Mouse (Mus musculus) liver, adult 2 months (tissue): Measurements from ENCODE around the gene Ulk3. TPM values are rescaled to one million over a fixed set of nuclear protein-coding genes. Genes with fewer than 3 reads are reported as not detected.

Experiments used
- DNase-seq: peaks from one replicate; pipeline ENCODE4 v3.0.0-alpha.2; 2011; ENCODE audit warnings: low read depth, low spot score; ENCODE audit errors: extremely low read depth
- H3K27ac ChIP-seq: fragments of 200-500 bp; replicated peaks from 2 replicates; pipeline ENCODE4 v1.5.1; 2012; ENCODE audit warnings: low read depth, mild to moderate bottlenecking, control low read depth, inconsistent platforms, low read length; ENCODE audit not compliant: insufficient read depth
- H3K27me3 ChIP-seq: fragments of 200-500 bp; 2 replicates; pipeline ENCODE4 v1.6.1; 2012; ENCODE audit warnings: mild to moderate bottlenecking, moderate library complexity, low read length, inconsistent platforms; ENCODE audit not compliant: control insufficient read depth, insufficient read depth
- H3K36me3 ChIP-seq: fragments of 200-500 bp; 2 replicates; pipeline ENCODE4 v1.6.1; 2012; ENCODE audit warnings: low read length, inconsistent platforms; ENCODE audit not compliant: control insufficient read depth, insufficient read depth
- H3K4me1 ChIP-seq: fragments of 200-500 bp; 2 replicates; pipeline ENCODE4 v1.6.1; 2011; ENCODE audit warnings: low read length; ENCODE audit not compliant: control insufficient read depth, insufficient read depth
- H3K4me3 ChIP-seq: fragments of 200-500 bp; 2 replicates; pipeline ENCODE4 v1.5.1; 2011; ENCODE audit warnings: low read depth, mild to moderate bottlenecking, control low read depth, low read length, moderate library complexity; ENCODE audit not compliant: insufficient read depth
- H3K79me2 ChIP-seq: fragments of 200-500 bp; 2 replicates; pipeline ENCODE4 v1.6.1; 2012; ENCODE audit warnings: inconsistent platforms, mild to moderate bottlenecking, low read length, moderate library complexity; ENCODE audit not compliant: control insufficient read depth, insufficient read depth
- H3K9ac ChIP-seq: fragments of 200-500 bp; 2 replicates; pipeline ENCODE4 v1.6.1; 2012; ENCODE audit warnings: low read depth, mild to moderate bottlenecking, control low read depth, inconsistent platforms, low read length
- CTCF ChIP-seq: fragments of 200-500 bp; IDR thresholded peaks from 2 replicates; pipeline ENCODE4 v1.5.1; 2011; ENCODE audit warnings: low read depth, low read length, control low read depth
- POLR2A ChIP-seq: fragments of 200-500 bp; IDR thresholded peaks from 2 replicates; pipeline ENCODE4 v1.6.1; 2011; ENCODE audit warnings: low read length, control low read depth; ENCODE audit not compliant: insufficient read depth; ENCODE audit errors: extremely low read depth
- WGBS: fragments of 180-500 bp; shearing (Covaris S2); methylation state at CpG from one replicate; pipeline ENCODE4 v1.1.7; 2018; 5-methylcytosine and 5-hydroxymethylcytosine counted together
- polyA plus RNA-seq: library from polyadenylated mRNA; depleted of rRNA; stranded (reverse); fragments of >200 nt; gene quantifications from 2 replicates; pipeline ENCODE4 v1.2.3, GENCODE M21; 2012
- total RNA-seq: library from RNA; depleted of rRNA; stranded (reverse); fragments of >200 nt; gene quantifications from 2 replicates; pipeline ENCODE4 v1.2.3, GENCODE M21; 2014

Ulk3 gene
- total and polyA plus RNA-seq, 2 experiments, result 4.5 to 16.8 TPM

GRCm38 (mm10) chr9:57620674-57621073, 31.4 kb downstream of the Ulk3 start, which contains the start of gene Lman1l:
Gene Lman1l, minus strand, starts transcription at chr9:57620774.
- Histone ChIP-seq H3K4me1 (peaks cover 5% of the 10 kb centered on the region), H3K4me3 (no peak within 1 kb of the TSS), H3K36me3 (no peaks in the 10 kb centered on the region; the same call in 1 of the 2 replicates), H3K9ac (no peak within 1 kb of the TSS), H3K27ac (no peak within 1 kb of the TSS), H3K27me3 (no peaks in the 10 kb centered on the region), H3K79me2 (no peaks in the 10 kb centered on the region)
- DNase-seq, result no peak
- 93% methylated on average over 5 of the region's 5 CpGs for WGBS
- TF ChIP-seq POLR2A (no peak), CTCF (no peak)

GRCm38 (mm10) chr9:57624295-57624694, 35.0 kb downstream of the Ulk3 start:
- Histone ChIP-seq H3K9ac (no peak overlapping the region), H3K27ac (peak overlapping the region; percentile 23; the same call in 1 of the 2 replicates), H3K36me3 (peaks cover 15% of the 10 kb centered on the region; the same call in 1 of the 2 replicates), H3K4me1 (peaks cover 5% of the 10 kb centered on the region), H3K4me3 (no peak overlapping the region), H3K27me3 (no peaks in the 10 kb centered on the region), H3K79me2 (no peaks in the 10 kb centered on the region)
- 15% methylated on average over 7 of the region's 7 CpGs for WGBS
- no peak for TF ChIP-seq POLR2A
- TF ChIP-seq CTCF, result no peak
- peak; percentile 74 for DNase-seq

GRCm38 (mm10) chr9:57625674-57626500, 36.6 kb downstream of the Ulk3 start:
- Histone ChIP-seq H3K4me1 (peaks cover 5% of the 10 kb centered on the region), H3K79me2 (no peaks in the 10 kb centered on the region), H3K27me3 (no peaks in the 10 kb centered on the region), H3K4me3 (no peak overlapping the region), H3K36me3 (peaks cover 15% of the 10 kb centered on the region; the same call in 1 of the 2 replicates), H3K27ac (no peak overlapping the region), H3K9ac (no peak overlapping the region)
- TF ChIP-seq POLR2A (no peak), CTCF (no peak)
- DNase-seq, result no peak
- 87% methylated on average over 15 of the region's 15 CpGs for WGBS

GRCm38 (mm10) chr9:57627191-57627590, 37.9 kb downstream of the Ulk3 start:
- Histone ChIP-seq H3K4me3 (no peak overlapping the region), H3K36me3 (peaks cover 15% of the 10 kb centered on the region; the same call in 1 of the 2 replicates), H3K4me1 (peaks cover 5% of the 10 kb centered on the region), H3K79me2 (no peaks in the 10 kb centered on the region), H3K27me3 (no peaks in the 10 kb centered on the region), H3K9ac (no peak overlapping the region), H3K27ac (no peak overlapping the region)
- TF ChIP-seq POLR2A (no peak), CTCF (no peak)
- no peak for DNase-seq
- WGBS, result 90% methylated on average over 17 of the region's 17 CpGs

- WGBS, result 91% methylated on average over 11 of the region's 11 CpGs
- H3K36me3 ChIP-seq, result peaks cover 15% of the 10 kb centered on the region; the same call in 1 of the 2 replicates
- TF ChIP-seq POLR2A (no peak), CTCF (no peak)
These were observed 38.6 kb downstream of the Ulk3 start for GRCm38 (mm10) chr9:57627892-57628291.

GRCm38 (mm10) chr9:57628717-57629116, 39.5 kb downstream of the Ulk3 start:
- DNase-seq, result no peak
- Histone ChIP-seq H3K27ac (no peak overlapping the region), H3K9ac (no peak overlapping the region), H3K4me3 (no peak overlapping the region), H3K27me3 (no peaks in the 10 kb centered on the region), H3K36me3 (peaks cover 15% of the 10 kb centered on the region; the same call in 1 of the 2 replicates), H3K4me1 (peaks cover 5% of the 10 kb centered on the region), H3K79me2 (peaks cover 7% of the 10 kb centered on the region; the same call in 1 of the 2 replicates)
- 84% methylated on average over 12 of the region's 12 CpGs for WGBS
- no peak for TF ChIP-seq POLR2A
- TF ChIP-seq CTCF, result no peak

More at GRCm38 (mm10) chr9:57627892-57628291, 38.6 kb downstream of the Ulk3 start:
- peaks cover 5% of the 10 kb centered on the region for H3K4me1 ChIP-seq
- H3K4me3 ChIP-seq, result no peak overlapping the region
- no peak for DNase-seq
- H3K9ac ChIP-seq, result no peak overlapping the region
- H3K79me2 ChIP-seq, result no peaks in the 10 kb centered on the region
- H3K27me3 ChIP-seq, result no peaks in the 10 kb centered on the region
- H3K27ac ChIP-seq, result no peak overlapping the region
